Mouse (Mus musculus): Measurements from ENCODE around the gene Nlrp9b.
"Not testable (repeated sequence)": the region's sequence is repeated elsewhere in the genome, so short reads cannot be mapped to it uniquely, and the experiment has no call there.

DNA sequence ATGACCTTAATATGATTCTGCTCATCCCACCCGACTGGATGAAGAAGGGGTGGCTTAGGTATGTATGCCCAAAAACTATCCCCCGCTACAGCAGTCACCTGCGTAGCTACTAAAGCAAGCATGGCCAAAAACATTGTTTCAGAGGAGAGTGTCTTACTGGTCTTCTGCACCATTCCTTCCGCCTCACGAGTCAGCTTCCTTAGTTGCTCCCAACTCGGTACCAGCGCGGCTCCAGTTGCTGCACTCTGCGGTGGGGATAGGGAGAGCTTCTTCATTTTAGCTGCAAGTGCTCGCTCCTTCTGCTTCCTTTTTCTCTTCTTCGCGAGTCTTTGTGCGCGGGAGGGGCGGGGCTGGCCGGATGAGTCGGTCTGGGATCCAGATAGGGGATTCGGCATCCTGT is 86.9 kb downstream of the Nlrp9b start:
- TF ChIP-seq CTCF (IDR thresholded peaks at IDR 0.05; ENCODE audit: low read depth, low read length); POLR2A (IDR thresholded peaks at IDR 0.05; ENCODE audit: insufficient read depth, low read length): not testable (repeated sequence)
